Mouse (Mus musculus) spleen, adult 2 months (tissue): ENCODE results near the gene Sgk1. TPM values are rescaled to one million over a fixed set of nuclear protein-coding genes. Genes with fewer than 3 reads are reported as not detected.

Source experiments
- DNase-seq, 2 experiments: peaks; one replicate each; pipeline versions ENCODE4 v3.0.0 to v3.0.0-alpha.2; 2012 to 2021; ENCODE audit warnings: low spot score in 2 of 2, low read depth in 1 of 2
- H3K27ac ChIP-seq: fragments of 200-500 bp; 2 replicates; pipeline ENCODE4 v1.5.1; 2012; ENCODE audit warnings: low read length, inconsistent platforms; ENCODE audit not compliant: insufficient read depth
- H3K27me3 ChIP-seq: fragments of 200-500 bp; 2 replicates; pipeline ENCODE4 v1.6.1; 2012; ENCODE audit warnings: mild to moderate bottlenecking, moderate library complexity, low read length, inconsistent platforms; ENCODE audit not compliant: control insufficient read depth, insufficient read depth
- H3K36me3 ChIP-seq: fragments of 200-500 bp; 2 replicates; pipeline ENCODE4 v1.6.1; 2012; ENCODE audit warnings: mild to moderate bottlenecking, low read length, inconsistent platforms; ENCODE audit not compliant: control insufficient read depth, insufficient read depth
- H3K4me1 ChIP-seq: fragments of 200-500 bp; 2 replicates; pipeline ENCODE4 v1.6.1; 2011; ENCODE audit warnings: inconsistent platforms; ENCODE audit not compliant: control insufficient read depth, insufficient read depth, insufficient read length
- H3K4me3 ChIP-seq: fragments of 200-500 bp; 2 replicates; pipeline ENCODE4 v1.5.1; 2011; ENCODE audit warnings: mild to moderate bottlenecking, inconsistent platforms; ENCODE audit not compliant: insufficient read depth, insufficient read length; ENCODE audit errors: extremely low read depth
- CTCF ChIP-seq: fragments of 200-500 bp; IDR thresholded peaks from 2 replicates; pipeline ENCODE4 v1.5.1; 2011; ENCODE audit warnings: mild to moderate bottlenecking, inconsistent platforms; ENCODE audit not compliant: insufficient read depth, insufficient read length, insufficient replicate concordance; ENCODE audit errors: extremely low read depth
- POLR2A ChIP-seq: fragments of 200-500 bp; IDR thresholded peaks from 2 replicates; pipeline ENCODE4 v1.6.1; 2011; ENCODE audit warnings: low read depth, low read length, inconsistent platforms
- WGBS: fragments of 180-500 bp; shearing (Covaris S2); methylation state at CpG from one replicate; pipeline ENCODE4 v1.1.7; 2018; 5-methylcytosine and 5-hydroxymethylcytosine counted together
- polyA plus RNA-seq: library from polyadenylated mRNA; depleted of rRNA; stranded (reverse); fragments of >200 nt; gene quantifications from 2 replicates; pipeline ENCODE4 v1.2.3, GENCODE M21; 2012

Sgk1 gene
- polyA plus RNA-seq, 1 experiment, result 15.8 TPM

DNA sequence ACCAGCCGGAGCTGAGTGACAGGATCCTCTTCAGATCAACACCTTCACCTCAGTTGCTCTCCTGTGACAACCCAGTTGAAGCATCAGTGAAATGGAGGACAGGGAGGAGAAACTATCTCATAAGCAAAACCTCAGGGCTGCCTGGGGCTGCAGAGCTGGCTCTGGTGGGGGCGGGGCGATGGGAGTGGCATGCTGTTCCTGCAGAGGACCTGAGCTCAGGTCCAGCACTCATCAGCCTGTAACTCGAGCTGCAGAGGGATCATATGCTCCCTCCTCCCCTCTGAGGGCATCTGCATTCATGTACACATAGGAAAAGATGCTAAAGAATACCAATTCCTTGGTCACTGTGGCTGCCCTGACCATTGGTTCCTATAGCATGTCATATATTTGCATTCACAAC, 15.5 kb upstream of the Sgk1 start:
- TF ChIP-seq CTCF, result no peak
- TF ChIP-seq POLR2A, result no peak
- DNase-seq, result no peak
- 71% methylated on average over 4 of the region's 4 CpGs for WGBS
- Histone ChIP-seq H3K4me3 (no peak overlapping the region), H3K27ac (no peak overlapping the region), H3K27me3 (no peaks in the 10 kb centered on the region), H3K36me3 (no peaks in the 10 kb centered on the region), H3K4me1 (no peaks in the 10 kb centered on the region)

DNA sequence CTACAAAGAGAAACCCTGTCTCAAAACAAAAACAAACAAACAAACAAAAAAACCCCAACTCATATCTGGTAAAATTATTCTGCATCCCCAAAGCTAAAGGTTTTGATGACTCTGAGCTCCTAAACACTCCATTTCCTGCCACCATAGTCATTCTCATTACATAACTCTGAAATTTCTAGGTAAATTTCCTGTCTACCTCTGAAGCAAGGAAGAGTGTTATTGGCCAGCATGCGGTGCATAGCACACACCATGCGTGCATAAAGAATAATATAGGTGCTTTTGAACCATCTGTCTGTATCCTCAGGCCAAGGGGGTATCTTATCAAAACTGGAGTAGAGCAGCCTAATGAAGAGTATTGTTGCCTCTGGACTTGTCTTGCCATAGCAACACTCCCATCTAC, 13.8 kb upstream of the Sgk1 start:
- H3K27ac ChIP-seq, result no peak overlapping the region
- H3K4me3 ChIP-seq, result no peak overlapping the region
- TF ChIP-seq CTCF (no peak), POLR2A (no peak)
- no peaks in the 10 kb centered on the region for H3K27me3 ChIP-seq
- DNase-seq, result no peak
- no peaks in the 10 kb centered on the region for H3K4me1 ChIP-seq
- no peaks in the 10 kb centered on the region for H3K36me3 ChIP-seq
- whole genome bisulfite sequencing, result 76% methylated on average over 2 of the region's 2 CpGs

DNA sequence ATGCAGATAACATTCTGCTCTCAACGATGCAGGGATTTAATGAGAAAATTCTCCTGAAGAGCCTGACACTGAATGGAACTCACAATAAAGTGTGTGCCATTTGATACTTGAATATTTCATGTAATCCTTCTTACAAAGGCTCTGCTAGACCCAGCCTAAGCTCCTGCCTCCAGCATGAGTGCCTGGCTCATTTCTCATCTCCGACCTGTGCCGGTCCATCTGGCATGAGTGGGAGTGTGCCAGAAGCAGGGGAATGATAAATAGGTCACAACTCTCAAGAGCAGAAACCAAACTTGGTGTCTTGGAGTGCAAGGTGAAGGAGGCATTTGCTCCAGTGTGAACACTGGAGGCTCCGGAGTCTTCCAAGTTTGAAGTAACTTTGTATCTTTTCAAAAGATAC, 13.4 kb upstream of the Sgk1 start:
- TF ChIP-seq POLR2A (no peak), CTCF (no peak)
- DNase-seq, result no peak
- H3K27ac ChIP-seq, result no peak overlapping the region
- no peak overlapping the region for H3K4me3 ChIP-seq
- H3K27me3 ChIP-seq, result no peaks in the 10 kb centered on the region
- no peaks in the 10 kb centered on the region for H3K4me1 ChIP-seq
- WGBS, result 91% methylated on average over 4 of the region's 4 CpGs
- no peaks in the 10 kb centered on the region for H3K36me3 ChIP-seq

DNA sequence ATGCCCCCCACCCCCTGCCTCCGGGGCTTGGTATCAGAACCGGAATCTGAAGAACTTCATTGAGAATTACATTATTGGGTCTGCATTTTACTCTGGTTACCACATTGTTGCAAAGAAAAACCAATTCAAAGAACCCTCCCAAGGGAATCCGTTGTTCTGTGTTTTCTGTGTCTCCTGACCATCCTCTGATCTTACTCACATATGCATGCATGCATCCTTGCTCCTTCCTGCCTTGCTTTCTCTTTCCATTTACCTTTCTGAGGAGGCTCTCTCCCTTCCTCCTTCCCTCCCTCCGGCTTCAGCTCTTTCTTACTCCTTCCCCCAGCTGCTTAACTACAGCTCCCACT, 174 bp upstream of the Sgk1 start:
- DNase-seq, result no peak
- Histone ChIP-seq H3K36me3 (no peaks in the 10 kb centered on the region), H3K27me3 (peaks cover 6% of the 10 kb centered on the region; the same call in 1 of the 2 replicates), H3K4me3 (peak overlapping the region; percentile 56; the same call in 1 of the 2 replicates), H3K4me1 (peaks cover 4% of the 10 kb centered on the region; the same call in 1 of the 2 replicates), H3K27ac (no peak overlapping the region)
- TF ChIP-seq CTCF (no peak), POLR2A (no peak)
- WGBS, result 45% methylated on average over 4 of the region's 4 CpGs

DNA sequence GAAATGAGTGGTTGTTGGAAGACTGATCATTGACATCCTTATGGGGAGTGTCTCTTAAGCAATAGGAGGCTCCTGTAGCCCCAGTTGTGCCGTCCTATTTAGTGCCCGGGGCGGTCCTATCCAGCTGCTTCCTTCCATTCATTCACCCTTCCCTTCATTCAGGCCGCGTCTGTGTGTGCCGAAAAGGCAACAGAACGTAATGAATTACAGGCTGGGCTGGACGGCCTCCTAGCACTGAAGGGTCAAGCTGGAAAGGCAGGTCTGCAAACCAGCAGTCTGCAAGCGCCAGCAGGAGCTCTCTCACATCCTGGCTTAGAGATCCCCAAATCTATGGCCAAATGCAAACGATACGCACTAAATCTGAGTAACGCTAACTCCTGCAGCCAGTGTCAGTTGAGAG, 1.6 kb downstream of the Sgk1 start:
- H3K4me3 ChIP-seq, result no peak overlapping the region
- peaks cover 6% of the 10 kb centered on the region; the same call in 1 of the 2 replicates for H3K27me3 ChIP-seq
- TF ChIP-seq CTCF, result no peak
- no peak for TF ChIP-seq POLR2A
- peaks cover 4% of the 10 kb centered on the region; the same call in 1 of the 2 replicates for H3K4me1 ChIP-seq
- no peaks in the 10 kb centered on the region for H3K36me3 ChIP-seq
- WGBS, result 50% methylated on average over 12 of the region's 12 CpGs
- H3K27ac ChIP-seq, result no peak overlapping the region
- DNase-seq, result no peak

DNA sequence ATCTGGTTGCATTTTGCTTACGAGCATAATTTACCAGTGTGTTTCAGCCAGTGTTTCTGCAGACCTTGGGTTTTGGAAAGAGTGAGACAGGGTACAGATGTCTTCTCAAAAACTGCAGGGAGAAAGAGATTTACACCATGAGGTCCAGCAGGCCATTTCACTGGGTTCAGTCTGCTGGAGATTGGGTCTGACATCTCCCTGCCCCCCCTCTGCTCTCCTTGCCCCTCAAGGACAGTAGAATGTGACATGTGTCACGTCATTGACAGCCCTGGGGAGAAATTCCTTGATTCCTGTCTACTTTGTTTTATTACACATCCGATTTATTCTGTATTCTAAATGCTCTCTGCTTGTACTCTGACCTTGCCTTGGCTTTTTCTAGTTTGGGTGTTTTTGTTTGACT, 2.5 kb downstream of the Sgk1 start:
- Histone ChIP-seq H3K27me3 (peaks cover 6% of the 10 kb centered on the region; the same call in 1 of the 2 replicates), H3K36me3 (no peaks in the 10 kb centered on the region), H3K27ac (no peak overlapping the region), H3K4me1 (peaks cover 4% of the 10 kb centered on the region; the same call in 1 of the 2 replicates), H3K4me3 (no peak overlapping the region)
- 87% methylated on average over 3 of the region's 3 CpGs for WGBS
- TF ChIP-seq POLR2A (no peak), CTCF (no peak)
- no peak for DNase-seq

DNA sequence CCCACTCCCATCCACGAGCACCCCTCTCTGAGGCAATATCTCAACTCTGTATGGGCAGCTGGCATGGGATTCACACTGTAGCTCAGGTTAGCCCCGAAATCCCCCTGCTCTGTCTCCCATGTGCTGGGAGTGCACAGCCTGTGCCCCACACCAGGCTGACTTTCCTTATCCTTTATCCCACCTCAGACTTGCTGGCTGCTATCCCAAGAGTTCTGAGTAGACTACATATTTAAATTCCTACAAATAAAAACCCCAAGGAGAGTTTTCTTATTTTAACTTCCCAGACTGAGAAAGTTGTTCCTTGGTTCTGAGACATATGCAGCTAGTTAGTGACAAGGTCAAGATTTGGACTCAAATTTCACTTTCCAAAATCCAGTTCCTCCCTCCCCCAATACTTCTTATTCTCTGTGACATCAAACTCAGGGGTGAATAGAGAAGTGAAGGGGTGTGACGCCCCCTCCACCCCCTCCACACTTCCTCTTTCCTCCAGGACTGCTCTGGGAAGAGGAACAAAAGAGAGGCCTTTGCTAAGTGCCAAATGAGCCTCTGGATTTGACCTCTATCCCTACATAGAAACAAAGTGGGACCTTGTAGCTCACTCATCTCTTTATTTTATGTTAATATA, 7.3 kb downstream of the Sgk1 start:
- TF ChIP-seq CTCF, result no peak
- no peak for TF ChIP-seq POLR2A
- Histone ChIP-seq H3K4me3 (no peak overlapping the region), H3K4me1 (no peaks in the 10 kb centered on the region; the same call in 1 of the 2 replicates), H3K36me3 (no peaks in the 10 kb centered on the region), H3K27ac (peak overlapping the region; percentile 27; the same call in 1 of the 2 replicates), H3K27me3 (no peaks in the 10 kb centered on the region)
- no peak for DNase-seq
- WGBS, result 64% methylated on average over 3 of the region's 3 CpGs
